Mouse (Mus musculus) kidney, postnatal 36 days (tissue): ENCODE results near the gene Mapre1.
"Not testable (repeated sequence)": the region's sequence is repeated elsewhere in the genome, so short reads cannot be mapped to it uniquely, and the experiment has no call there.

Experiments used
- DNase-seq, 2 experiments: peaks; one replicate each; pipeline ENCODE4 v3.0.0; 2021 to 2022; ENCODE audit warnings: mixed read lengths in 2 of 2

The Mapre1 gene

GRCm38 (mm10) chr2:153740500-153741436, at the start of gene Mapre1:
Mapre1 (plus strand) TSS chr2:153741274.
- peak; percentile 100 for DNase-seq

DNA sequence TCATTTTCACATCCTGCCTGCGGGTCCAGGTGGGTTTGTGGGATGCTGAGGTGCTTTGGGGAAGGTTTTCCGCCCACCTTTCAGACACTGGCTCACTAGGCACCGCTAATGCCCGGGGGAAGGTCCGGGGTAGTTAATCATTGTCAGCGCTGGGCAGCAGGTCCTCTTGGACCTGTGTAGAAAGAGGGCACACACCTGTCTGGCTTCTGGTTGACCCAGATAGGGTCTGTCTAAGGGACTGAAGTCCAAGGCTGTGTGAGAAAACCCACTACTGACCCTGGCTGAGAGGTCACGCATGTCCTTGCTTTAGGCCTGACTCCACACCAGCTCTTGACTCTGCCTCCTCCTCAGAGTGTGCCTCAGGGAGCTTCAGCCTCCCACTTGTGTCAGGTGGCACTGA, 47.7 kb upstream of the Mapre1 start:
- DNase-seq, result not testable (repeated sequence)

DNA sequence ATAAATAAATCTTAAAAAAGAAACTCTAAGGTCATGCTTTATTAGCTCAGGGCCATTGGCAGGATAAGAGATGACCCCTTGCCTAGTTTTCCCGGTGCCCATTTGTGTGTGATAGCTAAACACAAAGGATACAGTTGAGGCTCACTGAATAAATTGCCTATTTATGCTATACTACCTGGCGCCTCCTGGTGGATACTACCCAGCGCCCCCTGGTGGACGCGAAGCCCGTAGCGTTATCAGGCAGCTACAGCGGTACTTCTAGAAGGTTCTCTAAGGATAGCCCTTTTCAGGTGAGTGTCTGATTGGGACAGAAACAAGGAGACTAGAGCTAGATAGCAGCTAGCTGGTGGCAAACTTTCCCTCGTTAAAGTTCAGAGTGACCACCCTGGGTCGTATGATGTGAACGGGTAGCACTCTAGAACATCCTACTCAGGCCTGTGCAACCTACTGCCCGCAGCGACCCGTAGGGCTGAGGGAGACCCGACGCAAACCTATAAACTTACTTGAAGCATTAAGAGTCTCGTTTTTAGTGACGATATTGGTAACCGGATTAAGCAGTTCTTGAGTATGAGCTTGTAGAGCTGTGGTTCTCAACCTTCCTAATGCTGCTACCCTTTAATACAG, 46.5 kb upstream of the Mapre1 start:
- peak; percentile 26 to 77 for DNase-seq

DNA sequence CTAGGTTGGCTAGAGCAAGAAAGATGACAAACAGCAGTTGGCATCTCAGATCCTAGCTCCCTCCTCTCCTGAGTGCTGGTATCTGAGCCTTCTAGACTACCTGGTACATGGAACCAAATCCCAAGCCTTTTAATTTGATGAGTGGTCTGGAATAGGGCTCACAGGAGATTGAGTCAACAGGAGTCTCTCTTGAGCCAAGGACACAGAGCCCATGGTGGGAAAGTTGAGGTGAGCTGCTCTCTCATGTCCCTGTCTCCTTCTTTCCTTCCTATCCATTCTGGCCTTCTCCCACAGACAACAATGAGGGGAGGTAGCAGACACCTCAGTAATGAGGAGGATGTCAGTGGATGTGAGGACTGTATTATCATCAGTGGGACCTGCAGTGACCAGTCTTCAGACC, 44.7 kb upstream of the Mapre1 start, which contains the start of gene Dnmt3c:
Dnmt3c (plus strand) TSS at position 301 of the 400 bp plus-strand sequence.
- DNase-seq, result no peak

- no peak for DNase-seq
Measured at GRCm38 (mm10) chr2:153703389-153703788, 37.7 kb upstream of the Mapre1 start.

DNA sequence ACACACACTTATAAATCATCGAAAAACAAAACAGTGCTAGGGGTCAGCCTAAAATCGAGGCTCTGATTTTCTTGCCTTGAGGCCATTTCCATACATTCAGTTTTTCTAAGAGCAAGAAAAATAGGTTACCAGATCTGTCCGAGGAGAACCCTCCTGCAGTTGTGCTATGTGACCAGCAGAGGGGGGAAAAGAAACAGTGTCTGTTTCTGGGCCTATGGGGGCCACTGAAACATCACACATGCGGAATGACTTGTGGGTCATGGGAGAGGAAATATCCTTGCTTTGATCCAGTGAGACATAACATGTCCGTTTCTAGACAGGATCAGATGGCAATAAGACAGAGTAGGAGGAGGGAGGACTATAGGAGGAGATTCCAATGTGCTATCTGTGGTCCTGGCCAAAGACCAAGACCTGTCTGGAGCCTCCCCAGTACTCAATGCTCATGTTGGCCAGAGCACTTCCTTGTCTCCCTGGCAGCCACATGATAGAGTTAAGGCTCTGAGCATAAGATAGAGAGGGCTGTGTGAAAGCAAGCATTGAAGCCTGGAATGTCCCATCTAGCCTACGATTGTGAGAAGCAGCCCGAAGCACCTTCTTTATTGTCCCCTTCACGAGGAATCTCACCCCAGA, 30.3 kb upstream of the Mapre1 start:
- DNase-seq, result peak; percentile 16 to 29

DNA sequence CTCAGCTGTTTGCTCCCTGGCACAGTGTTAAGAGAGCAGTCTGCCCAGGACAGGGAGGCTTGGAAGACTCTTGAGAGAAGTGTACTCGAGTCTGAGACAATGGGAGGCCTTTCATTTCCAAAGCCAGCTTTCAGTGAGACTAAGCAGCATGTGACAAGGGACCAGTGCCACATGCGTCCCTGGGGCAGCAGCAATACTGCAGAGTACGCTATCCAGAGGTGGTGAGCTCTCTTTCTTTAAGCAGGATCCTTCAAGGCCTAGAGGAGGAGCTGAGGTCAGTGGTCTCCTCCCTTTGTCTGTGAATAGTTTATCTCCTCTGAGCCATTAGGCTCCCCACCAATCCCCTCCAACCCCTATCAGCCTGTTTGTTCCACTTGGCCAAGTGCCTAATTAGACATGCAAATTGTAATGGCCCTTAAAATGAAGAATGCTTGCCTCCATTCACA, 28.4 kb upstream of the Mapre1 start:
- DNase-seq, result no peak

DNA sequence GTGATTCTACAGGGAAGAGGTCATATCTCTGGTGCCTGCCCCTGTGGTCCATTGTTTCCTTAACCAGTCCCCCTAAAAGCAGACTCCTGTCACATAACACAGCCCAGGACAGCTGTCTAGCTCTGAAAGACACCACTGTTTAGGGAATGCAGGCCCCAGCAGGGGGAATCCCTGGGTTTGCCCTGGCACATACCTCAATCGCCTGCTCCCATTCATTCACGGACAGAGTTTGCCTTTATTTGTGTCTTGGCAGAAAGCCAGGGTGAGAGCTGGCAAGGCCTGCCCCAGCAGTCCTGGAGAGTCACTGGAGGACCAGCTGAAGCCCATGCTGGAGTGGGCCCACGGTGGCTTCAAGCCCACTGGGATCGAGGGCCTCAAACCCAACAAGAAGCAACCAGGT, 27.8 kb upstream of the Mapre1 start:
- peak; percentile 14 to 20 for DNase-seq

- DNase-seq, result not testable (repeated sequence)
Measured at GRCm38 (mm10) chr2:153717861-153718260, 23.2 kb upstream of the Mapre1 start.

DNA sequence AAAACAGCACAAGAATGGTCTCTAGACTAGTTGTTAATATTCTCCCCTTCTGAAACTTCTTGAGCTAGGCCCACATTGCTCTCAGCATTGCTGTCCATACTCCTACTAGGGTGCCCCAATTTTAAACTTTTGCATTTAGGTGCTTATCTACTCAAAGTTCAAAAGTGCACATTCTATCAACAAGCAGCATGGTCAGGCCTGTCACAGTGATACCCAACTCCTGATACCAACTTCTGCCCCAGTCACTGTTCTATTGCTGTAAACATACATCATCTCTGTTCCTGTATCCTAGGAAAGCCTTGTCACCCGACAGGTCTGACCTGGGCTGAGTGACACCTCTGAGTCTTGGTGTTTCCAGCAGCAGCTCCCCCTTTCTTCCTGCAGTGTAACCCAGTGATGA, 18.0 kb upstream of the Mapre1 start:
- DNase-seq, result no peak

DNA sequence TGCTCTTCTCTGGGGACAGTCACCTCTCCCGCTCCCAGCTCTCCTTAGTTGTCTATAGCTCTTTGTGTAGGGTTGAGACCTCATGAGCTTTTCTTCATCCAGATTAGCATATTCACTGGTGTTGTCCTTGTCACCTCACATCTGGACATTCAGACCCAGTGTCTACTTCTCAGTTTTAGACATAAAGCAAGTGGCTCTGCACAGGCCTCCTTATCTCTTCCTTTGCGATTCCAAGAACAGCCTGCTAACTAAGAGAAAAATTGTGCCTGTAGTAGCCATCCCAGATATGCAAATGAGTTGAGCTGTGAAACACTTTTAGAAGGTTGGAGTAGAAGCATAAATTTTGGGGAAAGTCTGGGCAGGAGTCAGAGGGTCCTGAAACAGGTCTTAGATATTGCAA, 16.6 kb upstream of the Mapre1 start:
- DNase-seq, result no peak

- no peak for DNase-seq
Measured at GRCm38 (mm10) chr2:153724871-153725270, 16.2 kb upstream of the Mapre1 start.

- DNase-seq, result no peak
Measured at GRCm38 (mm10) chr2:153725291-153725690, 15.8 kb upstream of the Mapre1 start.

- DNase-seq, result no peak
Measured at GRCm38 (mm10) chr2:153734033-153734432, 7.0 kb upstream of the Mapre1 start.

DNA sequence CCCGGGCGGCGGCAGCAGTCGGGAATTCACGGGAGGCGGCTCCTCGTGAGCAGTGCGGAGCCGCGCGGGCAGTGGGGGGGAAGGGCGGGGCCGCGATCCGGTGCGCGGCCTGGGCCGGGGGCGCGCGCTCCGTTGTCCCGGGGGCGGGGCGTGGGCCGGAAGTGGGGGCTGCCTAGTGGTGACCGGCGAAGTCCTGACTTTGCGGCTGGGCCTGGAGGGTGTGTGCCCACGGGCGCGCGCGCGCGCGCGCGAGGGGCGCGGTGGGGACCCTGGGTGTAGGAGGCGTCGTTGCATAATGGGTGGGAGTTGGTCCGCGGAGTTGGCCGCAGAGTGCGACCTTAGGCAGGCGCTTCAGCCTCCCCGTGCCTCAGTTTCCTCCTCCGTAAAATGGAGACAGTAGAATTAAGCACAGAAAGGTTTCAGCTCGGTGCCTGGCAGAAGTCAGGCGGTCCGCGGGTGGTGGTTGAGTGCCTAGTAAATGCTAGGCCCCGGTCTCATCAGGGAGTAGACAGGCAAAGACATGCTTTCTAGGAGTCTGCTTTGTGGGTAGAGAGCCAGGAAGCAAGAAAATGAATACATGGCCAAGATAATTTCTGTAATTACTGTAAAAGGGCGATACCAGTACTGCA, 477 bp downstream of the Mapre1 start:
- DNase-seq, result peak; percentile 74 to 89

DNA sequence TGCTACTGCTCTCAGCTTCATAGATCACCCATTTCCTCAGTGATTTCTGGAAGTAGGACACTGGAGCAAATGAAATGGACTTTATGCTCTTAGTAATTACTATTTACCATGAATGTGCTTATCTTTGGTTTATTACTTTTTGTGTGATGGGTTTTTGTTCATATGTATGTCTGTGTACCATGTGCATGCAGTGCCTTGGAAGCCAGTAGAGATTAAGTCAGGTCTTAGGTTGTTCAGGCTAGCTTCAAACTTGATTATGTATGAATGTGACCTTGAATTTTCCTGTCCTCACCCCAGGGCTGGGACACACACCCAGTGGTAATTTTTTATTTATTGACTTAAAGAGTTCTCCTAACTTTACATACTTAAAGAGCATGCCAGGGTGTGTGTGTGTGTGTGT, 6.9 kb downstream of the Mapre1 start:
- DNase-seq, result no peak

GRCm38 (mm10) chr2:153750363-153750762, 9.3 kb downstream of the Mapre1 start:
- no peak for DNase-seq

- no peak for DNase-seq
Measured at GRCm38 (mm10) chr2:153762121-153762520, 21.0 kb downstream of the Mapre1 start.

DNA sequence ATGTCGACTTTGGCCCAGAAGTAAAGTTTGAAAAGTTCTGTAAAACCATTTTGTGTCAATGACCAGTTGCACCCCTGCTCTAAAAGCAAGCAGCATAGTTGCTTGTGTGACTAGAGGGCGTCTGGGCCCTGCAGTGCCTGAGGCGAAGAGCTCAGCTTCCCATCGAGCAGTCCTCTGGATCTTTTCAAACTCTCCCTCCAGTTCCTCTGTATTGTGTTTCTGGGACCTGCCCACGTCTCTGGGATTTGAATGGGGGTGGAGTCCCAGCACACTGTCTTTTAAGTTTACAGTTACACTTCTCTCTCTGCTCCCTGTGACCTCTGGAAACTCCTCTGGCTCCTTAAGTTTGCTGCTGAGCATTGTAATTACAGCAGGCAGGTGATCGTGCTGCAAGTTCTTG, 26.4 kb downstream of the Mapre1 start:
- no peak for DNase-seq

DNA sequence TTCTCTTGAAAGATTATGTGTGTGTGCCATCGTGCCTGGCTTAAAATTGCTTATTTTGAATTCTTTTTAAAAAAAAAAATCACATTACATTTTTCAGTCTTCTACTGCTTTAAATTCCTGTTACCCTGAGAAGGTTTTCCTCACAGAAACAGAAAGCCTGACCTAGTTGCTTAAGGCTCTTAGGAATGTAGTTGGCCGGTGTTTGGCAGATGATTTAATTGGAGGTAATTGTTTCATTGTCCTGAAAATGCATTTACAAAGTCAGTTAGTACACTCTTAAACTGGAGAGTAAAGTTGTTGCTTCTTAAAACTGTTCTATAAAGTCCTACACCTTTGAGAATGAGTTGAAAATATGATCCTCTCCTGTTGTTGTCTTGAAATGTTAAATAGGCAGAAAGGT, 27.8 kb downstream of the Mapre1 start:
- no peak for DNase-seq

DNA sequence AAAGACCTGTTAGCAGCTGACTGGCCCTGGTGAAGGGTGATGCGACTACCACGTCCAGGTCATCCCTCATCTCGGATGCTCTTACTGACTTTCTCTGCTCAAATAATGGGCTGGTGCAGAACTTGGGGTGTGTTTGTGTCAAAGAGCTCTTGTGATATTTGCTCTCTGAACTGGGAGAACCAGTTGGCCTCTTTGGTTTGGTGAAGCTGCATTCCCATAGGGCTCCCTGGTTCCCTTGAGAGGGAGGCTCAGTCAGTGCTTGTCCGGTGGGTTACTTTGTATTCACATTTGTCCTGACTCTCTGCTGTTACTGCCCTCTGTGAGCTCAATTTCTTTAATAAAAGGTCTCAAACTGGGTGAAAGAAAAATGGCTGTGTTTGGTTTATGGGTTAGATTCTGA, 31.9 kb downstream of the Mapre1 start:
- DNase-seq, result no peak

DNA sequence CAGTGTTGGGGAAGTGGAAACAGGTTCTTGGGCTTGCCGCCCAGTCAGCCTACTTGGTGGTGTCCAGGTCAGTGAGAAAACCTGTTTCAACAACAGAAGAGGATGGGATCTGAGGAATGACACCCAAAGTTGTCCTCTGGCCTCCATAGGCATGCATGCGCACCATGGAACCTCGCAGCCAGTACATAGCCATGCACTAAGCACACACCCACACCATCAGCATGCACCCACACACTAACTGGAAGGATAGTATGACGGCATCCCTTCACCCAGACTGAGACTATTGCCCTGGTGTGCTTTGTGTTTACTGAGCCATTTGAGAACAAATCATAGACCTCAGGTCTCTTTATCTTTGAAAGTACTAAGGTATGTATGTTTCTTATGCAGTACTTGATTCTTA, 34.4 kb downstream of the Mapre1 start:
- no peak for DNase-seq
